Mouse (Mus musculus) heart, adult 8-10 months (tissue): ENCODE data around the gene Prpf39. TPM values are rescaled to one million over a fixed set of nuclear protein-coding genes. Genes with fewer than 3 reads are reported as not detected.

Experiments
- DNase-seq: peaks from one replicate; pipeline ENCODE4 v3.0.0; 2022; ENCODE audit warnings: low spot score
- total RNA-seq, 4 experiments: library from RNA; stranded (reverse); gene quantifications; 2 replicates each; pipeline ENCODE4 v1.2.4; 2022

The Prpf39 gene
- 10 to 100 TPM; 10.7 to 13.4 (median 11.9) TPM for total RNA-seq

DNA sequence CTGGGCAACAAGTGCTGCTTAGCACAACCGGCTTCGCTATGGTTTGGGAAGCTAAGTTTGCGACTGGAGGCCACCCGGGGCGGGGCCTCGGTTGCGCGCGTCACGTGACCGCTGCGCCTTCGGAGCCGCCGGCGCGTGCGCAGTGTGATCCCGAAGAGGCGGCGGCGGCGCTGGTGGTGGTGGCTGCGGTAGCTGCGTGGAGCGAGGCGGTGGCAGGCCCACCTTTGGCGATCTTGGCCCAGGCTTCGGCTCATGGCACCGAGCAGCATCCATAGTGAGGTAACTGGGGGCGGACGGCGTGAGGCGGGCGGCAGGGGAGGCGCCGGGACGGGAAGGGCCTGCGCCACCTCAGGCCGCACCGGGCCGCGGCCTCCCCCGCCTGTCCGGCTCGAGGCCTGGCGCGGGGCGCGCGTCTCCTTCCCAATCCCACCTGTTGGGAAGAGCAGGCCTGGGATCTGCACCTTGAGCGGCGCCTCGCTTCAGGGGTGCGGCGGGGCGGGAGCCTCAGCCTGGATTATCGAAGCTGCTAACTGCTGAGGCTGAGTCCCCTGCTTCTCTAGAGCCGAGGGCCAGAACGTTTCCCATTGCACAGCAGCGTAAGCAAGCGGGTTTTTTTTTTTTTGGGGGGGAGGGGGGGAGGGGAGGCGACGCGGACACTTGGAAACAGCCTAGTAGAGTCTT is at the start of gene Prpf39:
Prpf39 (plus strand) TSS at position 144 of the 681 bp plus-strand sequence.
- DNase-seq: peak; percentile 85

DNA sequence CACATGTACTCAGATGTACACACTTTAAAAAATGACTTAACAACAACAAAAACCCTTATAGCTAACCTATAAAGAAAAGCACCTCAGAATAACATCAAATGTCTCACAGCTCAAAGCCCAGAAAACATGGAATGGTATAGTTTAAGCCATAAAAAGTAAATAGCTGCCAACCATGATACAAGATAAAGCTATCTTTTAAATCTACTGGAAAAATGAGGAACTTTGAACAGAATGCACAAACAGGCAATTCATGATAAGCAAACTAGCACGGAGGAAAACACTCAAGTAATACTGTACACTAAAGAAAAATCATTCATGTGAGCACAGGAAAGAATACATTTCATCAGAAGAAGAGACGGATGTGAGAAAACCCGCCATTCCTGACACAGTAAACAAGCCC is 28.4 kb upstream of the Prpf39 start:
- DNase-seq: no peak

DNA sequence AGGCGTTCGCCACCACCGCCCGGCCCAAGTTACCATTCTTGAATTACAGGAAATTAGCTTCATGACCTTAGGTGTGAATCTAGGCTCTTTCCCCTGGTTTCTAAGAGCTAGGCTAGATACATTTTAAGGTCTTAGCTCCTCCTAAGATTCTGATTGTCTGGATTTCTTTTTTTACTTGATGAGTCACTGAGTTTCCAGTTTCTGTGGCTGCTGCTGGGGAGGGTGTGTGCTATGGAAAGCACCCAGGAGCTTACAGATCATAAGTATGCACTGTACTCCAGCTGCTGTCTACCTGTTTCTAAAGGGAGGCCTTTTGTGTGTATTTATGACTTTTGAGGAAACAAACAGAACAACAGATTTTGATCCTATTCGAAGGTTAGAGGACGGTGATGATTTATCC is 13.3 kb upstream of the Prpf39 start:
- DNase-seq: no peak

DNA sequence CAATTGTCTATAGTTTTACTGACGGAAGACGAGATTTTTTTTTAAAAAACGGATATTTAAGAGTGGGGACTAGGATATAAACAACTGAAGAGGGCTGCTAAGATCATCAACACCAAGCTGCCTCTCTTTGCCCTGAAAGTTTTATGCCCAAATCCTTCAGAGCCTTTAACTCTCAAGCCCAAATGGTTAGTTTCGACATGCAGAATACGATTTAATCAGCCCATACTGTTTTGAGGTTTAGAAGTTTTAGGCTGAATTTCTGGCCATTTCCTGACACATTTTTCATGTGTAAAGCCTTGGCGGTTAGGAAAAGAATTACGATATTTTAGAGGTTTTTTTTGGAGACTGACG is 319 bp upstream of the Prpf39 start:
- DNase-seq: no peak

DNA sequence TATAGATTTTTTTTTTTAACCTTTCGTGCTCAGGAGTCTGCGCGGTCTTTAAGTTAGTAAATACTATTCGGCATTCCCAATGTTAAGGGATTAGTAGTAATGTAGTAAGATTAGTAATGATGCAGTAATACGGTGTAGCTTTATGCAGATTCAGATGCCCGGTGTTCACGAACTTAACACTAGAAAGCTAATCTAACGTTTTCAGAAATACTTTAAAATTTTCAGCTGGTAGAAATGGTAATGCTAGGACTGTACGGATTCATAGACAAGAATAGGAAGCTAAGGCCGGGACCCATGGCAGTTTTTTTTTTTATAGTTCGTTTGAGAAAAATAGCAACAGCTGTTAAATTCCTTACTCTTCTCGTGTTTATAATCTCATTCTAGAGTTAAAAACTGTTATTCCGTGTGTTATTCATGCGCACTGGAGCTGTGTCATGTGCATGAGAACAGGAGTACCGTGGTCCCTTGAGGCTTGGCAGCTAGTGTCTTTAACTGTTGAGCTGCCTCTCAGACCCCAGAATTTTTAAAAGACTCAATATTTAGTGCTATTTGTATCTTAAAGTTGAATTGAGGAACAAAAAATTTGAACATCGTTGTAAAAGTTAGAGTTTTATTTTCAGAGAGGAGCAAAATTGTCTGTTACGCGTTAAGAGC is 886 bp downstream of the Prpf39 start:
- DNase-seq: no peak

DNA sequence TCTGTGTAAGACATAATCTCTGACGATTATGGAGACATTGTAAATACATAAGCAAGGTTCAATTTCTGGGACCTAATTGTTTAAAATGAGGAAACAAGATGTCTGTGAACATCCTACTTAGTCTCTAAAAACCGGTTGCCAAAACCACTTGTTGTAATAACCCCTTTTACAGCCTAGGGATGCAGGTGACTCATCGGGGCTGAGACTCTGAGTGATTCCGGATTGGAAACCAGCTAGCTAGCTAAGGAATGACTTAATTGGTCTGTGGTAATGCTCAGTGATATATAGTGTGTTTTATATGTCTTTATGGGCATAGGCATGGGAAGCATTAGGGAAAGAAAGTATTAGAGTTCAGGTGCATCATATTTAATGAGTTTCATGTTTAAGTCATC is 1.4 kb downstream of the Prpf39 start:
- DNase-seq: no peak

DNA sequence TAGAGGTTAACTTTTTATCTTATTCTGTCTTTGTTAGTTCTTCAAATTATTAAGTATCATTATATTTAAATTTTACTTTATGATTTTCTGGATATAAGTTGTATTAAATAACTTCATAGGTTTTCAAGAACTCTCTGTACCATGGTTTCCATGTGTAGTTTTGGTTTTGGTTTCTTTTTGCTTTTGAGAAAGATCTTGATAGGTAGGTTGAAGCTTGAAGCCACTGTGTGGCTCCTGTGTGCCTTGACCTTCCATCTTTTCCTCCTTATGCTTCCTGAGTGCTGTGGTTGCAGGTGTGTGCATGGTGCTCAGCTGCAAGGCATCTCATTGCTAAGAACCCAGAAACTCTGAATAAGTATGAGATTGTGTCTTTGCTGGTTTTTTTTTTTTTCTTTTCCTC is 12.7 kb downstream of the Prpf39 start:
- DNase-seq: no peak

DNA sequence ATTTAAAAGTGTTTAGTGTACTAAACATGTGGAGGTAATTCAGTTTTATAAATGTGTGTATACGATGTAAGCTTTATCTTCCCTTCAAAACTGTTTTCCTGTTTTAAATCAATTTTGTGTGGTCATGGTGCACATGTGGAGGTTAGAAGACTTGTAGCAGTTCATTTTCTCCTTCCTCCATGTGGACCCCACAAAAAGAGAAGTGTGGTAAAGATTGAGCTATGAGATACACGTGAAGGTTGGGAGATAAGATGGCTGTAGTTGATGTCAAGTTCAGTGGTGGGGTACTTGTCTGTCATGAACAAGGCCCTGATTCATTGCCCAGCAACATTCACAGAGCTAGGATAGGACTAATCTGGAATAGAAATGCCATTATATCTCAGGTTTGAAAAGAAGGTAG is 22.1 kb downstream of the Prpf39 start:
- DNase-seq: no peak

DNA sequence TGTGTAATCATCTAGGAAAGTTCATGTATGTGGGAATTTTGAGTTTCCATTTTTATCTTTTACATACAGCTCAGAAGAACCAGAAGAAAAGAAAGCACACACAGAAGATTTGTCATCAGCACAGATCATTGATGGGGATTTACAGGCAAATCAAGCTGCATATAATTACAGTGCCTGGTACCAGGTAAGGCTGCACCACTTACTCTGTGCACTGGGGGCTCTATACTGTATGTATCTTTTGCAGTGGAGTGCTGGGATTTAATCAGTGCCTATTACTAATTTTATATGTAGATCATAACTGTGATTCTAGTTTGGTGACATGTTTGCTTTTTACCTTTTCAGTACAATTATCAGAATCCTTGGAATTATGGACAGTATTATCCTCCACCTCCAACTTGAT is 24.9 kb downstream of the Prpf39 start:
- DNase-seq: no peak

DNA sequence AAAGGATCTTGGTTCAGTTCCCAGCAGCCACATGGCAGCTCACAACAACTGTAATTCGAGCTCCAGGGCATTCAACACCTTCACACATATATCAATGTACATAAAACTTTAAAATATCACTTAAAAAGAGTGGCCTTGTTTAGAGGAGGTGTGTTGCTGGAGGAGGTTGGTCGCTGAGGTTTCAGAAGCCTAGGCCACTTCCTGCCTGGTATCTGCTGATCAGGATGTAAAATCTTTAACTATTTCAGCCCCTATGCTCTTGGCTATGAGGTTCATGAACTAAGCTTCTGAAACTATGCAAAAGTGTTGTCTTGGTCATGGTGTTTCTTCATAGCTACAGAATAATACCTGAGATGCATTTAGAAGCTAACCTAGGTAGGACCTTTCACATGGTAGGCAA is 29.1 kb downstream of the Prpf39 start:
- no peak for DNase-seq

DNA sequence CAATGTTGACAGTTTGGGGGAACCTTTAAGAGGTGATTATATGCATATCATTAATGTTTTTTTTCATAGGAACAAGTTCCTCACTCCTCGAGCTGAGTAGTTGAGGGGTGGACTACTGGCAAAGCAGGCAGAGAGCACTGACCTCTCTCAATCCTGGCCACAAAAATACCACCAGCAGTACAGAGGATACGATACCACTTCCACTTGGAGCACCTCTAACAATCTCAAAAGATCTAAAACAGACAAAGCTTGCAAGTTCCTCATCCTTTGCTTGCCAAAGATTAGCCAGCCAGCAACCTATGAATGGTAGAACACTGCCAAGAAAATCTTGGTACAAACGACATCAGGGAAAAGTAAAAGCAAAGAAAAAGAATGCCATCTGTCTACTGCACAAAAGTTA is 30.1 kb downstream of the Prpf39 start:
- DNase-seq: no peak

DNA sequence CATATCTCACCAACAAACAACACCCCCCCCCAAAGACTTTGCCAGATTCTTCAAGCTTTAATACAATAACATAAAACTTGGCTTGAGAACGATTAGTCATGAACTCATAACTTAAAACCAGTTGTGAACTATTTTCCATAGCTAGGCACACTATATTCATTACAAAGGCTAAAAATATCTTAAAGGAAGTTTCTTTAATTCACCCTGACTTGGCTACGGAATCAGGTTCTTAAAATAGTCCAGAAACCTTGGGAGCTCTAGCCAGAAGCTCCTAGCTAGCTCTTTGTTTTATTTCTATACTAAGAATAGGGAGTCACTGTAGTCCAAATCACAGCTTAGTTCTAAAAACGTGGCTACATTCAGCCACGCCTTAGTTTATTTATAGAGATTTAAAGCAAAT is 32.3 kb downstream of the Prpf39 start:
- DNase-seq: peak; percentile 63

DNA sequence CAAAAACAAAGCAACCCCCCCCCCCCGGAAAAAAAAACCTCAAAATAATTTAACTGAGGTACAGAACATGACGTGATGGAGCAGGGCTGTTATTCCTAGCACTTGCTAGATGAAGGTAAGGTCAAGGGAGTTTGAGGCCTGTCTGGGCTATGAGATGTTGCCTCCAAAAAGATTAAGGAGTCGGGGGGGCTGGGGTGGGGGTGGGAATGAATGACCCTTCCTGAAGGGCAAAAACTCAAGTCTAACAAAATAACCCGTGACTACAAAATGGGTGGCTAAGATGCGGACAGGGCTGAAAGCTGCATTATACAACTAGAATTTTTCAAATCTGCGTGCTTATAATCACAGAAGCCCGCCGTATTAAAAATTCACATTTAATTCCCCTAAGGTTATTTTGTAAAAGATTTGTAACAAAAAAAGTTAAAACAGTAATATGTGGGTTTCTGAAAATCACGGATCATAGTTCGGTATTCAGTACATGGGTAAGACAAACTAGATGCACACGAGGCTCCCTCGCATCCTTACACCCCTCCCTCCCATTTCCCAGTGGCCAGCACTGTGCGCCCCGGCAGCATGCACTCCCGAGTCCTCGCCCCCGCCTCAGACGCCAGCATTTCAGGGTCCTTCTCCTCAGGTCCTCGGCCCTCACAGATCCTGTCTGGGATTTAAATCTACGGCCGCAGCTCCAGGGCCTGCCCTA is 36.9 kb downstream of the Prpf39 start:
- no peak for DNase-seq

DNA sequence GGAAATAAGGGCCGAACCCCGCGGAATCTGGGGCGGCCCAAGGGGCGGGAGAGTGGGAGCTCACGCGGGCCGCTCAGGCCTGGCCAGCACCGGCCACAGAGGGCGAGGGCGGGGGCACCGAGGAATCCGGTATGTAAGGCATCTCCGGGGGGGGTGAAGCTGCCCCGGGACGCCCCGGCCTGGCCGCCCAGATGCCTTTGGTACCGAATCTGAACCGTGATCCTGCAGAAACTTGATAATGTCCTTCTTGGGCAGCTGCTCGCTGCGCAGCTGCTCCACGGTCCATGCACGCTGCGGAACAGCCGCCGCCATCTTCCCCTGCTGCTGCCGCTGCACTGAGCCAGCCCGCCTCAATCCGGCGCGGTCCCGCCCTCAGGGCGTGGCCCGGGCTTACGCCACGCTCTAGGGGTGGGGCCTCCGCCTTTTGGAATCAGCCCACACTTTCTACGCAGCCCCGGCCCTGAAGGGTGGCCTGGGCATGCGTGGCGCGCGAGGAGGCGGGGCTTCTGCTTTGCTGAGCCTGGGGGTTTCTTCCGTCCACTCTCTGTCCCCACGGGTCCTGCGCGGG is 37.6 kb downstream of the Prpf39 start, which contains the start of gene Fkbp3:
Fkbp3 (minus strand) TSS at position 397 of the 568 bp plus-strand sequence.
- DNase-seq: peak; percentile 96

DNA sequence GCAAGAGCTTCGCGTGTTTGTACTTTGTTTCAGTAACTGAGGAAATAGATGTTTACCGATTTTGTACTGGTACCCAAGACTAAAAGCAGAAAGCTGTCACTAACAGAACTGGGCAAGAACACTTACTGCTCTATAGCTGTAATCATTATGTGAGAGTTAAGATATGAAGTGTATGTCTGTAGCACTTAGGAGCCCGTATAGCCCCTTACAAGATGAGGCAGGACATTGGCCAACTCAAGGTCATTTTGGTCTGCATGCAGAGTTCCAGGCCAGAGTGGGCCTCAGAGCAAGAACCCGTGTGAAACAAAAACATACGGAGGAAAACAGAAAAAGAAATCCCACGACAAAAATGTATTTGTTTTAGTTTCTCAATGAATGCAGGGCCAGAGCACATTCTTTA is 38.5 kb downstream of the Prpf39 start:
- DNase-seq: no peak

DNA sequence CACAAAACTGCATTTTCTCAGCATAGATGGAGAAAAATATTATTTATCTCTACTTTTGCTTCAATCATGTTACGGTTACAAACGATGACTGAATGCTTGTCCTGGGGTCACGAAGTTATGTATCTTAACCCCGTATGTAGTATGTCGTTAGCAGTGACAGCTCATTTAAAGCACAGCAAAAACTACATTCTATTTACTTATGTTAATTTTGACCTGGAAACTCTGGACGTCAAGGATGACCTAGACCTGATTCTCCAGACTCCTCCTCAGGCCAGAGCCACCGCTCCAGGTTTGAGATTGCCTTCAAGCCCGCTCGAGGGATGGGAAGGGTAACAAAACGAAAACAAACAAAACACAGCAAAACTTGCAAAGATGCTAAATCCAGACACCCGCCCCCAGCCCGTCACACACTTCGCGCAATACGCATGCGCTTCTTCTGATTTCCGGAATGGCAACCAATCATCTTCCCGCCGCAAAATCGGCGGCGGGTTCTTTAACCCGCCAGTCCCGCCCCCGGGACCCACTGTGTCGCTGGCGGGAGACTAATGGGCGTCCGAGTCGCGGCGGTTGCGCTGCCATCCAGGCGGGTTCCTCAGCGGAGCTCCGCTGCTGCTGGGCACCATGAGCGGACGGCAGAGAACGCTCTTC is 39.1 kb downstream of the Prpf39 start, which contains the start of gene Fancm:
Fancm (plus strand) TSS at position 519 of the 648 bp plus-strand sequence.
- DNase-seq: peak; percentile 92

DNA sequence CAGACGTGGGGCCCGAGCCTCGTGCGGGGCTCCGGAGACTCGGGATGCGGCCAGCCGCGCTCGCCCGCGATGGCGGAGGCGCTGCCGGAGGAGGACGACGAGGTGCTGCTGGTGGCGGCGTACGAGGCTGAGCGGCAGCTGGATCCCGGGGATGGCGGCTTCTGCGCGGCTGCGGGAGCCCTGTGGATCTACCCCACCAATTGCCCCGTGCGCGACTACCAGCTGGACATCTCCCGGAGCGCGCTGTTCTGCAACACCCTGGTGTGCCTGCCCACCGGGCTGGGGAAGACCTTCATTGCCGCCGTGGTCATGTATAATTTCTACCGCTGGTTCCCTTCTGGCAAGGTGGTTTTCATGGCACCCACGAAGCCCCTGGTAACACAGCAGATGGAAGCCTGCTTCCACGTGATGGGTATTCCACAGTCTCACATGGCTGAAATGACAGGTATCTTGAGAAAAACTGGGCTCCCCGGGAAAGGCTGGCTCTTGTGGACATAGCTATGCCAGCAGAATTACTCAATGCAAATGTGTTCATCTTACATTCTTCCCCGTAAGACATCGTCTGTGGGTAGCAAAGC is 39.7 kb downstream of the Prpf39 start:
- no peak for DNase-seq

DNA sequence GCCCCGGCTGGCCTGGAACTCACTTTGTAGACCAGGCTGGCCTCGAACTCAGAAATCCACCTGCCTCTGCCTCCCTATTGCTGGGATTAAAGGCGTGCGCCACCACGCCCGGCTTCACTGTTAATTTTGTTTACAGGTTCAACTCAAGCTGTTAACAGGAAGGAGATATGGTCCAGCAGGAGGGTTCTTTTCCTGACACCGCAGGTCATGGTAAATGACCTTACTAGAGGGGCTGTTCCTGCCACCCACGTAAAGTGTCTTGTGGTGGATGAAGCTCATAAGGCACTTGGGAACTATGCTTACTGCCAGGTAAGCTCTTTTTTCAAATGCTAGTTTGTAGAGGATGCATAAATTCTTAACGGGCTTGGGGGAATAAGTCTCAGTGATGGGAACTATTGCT is 40.8 kb downstream of the Prpf39 start:
- no peak for DNase-seq

DNA sequence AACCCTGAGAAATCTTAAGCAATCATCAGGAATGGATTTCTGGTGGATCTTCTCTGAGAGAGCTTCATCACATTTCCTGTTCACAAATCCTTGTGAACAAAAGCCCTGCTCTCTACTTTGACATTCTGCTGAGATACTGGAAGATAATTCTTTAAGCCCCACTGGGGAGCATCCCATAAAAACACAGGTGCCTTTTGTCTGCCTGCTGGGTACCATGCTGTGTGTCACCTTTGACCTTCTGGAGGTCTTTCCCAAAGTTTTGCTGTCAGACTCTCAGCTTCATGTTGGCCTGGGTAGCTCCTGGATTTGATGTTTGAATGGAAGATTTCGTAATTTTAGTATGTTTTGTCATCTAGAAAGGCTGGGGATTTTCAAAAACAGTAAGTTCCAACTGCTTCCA is 72.6 kb downstream of the Prpf39 start:
- DNase-seq: no peak

DNA sequence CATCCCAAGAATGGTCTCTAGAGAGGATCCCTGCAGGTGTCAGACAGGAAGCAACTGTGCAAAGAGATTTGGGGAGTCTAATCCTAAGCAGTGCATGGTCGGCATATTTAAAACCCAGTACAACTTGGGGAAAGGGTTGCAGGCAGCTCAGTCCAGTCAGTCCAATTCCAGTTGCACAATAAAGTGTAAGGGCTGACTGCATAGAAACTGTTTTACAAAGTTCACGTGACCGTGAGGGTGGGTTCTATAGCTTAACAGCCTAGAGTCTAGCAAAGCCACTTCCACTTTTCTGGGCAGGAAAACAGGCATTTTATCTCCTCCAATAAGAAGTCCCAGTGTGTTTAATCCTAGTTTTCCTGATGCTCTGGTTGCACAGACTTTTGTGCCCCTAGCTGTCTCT is 75.4 kb downstream of the Prpf39 start:
- no peak for DNase-seq

DNA sequence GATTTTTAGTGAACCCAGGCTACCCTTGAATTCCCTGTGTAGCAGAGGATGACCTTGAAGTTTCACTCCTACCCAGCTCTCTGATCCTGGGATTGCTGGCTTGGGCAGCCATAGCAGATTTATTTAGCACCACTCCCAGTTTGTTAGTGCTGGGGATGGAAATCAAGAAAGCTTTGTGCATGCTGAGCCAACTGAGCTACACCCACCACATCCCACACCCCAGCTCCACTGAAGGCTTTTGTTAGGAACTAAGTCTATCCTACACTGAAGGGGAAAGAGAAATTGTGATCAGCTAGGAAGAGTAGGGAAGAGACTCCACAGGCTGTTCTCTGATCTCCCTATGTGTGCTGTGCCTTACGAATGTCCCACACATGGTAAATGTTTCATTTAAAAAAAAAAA is 76.7 kb downstream of the Prpf39 start:
- DNase-seq: no peak
